Mouse (Mus musculus) neutrophil, adult 5-6 weeks (primary cell): ENCODE measurements around the gene Cc2d1a. TPM values are rescaled to one million over a fixed set of nuclear protein-coding genes. Genes with fewer than 3 reads are reported as not detected.

Experiments
- ATAC-seq: fragments of 151-379, 151-347 bp; 2 replicates; pipeline ENCODE4 v1.8.0; 2017; ENCODE audit warnings: mild to moderate bottlenecking, moderate TSS enrichment; ENCODE audit not compliant: insufficient number of reproducible peaks, poor library complexity, low FRiP score, severe bottlenecking; ENCODE audit errors: extremely low read depth
- total RNA-seq: library from RNA; stranded (forward); fragments of 200-1000 nt; gene quantifications from 2 replicates; pipeline ENCODE4 v1.2.3, GENCODE M21; 2017

Cc2d1a gene
- total RNA-seq, 1 experiment from 2014 or later = 17.7 TPM

DNA sequence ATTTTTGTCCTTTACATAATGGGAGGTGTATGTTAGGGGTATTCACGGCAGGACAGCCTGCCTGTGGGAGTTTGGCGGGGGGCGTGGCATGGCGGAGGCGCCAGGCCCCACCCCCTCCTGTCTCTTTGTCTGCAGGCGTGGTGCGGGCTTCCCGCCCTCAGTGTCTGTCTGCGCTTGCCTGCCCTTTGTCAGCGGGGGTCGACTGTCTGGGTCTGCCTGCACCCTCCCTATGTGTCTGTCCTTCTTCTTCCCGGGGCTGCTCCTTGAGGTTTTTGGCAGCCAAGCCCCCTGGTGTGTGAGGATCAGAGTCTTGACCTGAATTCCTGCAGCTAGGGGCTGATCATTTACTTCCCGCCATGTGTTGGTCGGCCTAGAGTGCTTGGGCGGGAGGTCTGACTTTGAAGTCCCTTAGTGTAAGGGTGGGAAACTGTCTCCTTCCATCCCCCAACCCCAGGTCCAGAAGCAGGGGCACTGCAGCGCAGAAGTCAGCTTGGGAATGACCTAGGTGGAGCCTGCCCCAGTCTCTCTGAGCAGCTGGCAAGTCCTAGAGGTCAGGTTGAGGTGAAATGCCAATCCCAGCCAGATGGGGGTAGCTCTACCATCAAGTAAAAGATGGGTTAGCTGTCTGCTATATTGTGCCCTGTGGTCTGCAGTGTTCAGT is 32.9 kb upstream of the Cc2d1a start:
- no peak for ATAC-seq

DNA sequence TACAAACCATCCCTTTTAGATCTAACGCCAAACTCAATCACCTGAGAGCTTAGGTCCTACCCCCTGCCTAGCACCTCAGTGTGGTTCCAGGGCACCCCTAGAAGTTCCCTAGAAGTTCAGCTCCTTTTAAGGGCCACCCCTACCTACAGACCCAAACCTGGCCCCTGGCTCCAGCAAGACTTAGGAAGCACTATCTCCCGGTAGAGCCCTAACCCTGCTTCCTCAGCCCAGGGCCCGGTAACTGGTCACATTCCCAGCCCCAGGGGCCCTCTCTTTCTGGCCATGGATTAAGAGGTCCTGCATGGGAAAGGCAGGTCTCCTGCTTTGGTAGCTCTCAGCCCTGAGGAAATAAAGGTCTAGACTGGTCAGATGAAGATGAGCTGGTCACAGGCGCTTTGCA is 32.2 kb upstream of the Cc2d1a start:
- ATAC-seq = no peak

DNA sequence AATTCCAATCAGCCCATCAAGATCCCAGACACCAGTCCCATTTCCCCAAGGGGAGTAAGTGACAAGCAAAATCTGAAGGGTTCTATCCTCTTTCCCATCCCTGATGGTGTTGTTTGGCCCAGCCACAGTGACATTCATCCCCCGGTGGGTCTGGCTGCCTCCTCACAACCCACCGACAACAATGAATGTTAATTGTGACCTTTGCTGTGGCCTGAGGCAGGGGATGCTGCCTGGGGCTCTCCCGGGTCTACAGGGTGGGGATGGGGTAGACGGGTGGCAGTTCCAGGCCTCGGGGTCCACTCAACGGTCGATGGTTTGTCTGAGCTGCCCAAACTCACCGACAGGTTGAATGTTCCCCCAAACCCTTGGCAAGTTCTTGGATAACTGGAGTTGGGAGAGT is 30.9 kb upstream of the Cc2d1a start:
- ATAC-seq = no peak

DNA sequence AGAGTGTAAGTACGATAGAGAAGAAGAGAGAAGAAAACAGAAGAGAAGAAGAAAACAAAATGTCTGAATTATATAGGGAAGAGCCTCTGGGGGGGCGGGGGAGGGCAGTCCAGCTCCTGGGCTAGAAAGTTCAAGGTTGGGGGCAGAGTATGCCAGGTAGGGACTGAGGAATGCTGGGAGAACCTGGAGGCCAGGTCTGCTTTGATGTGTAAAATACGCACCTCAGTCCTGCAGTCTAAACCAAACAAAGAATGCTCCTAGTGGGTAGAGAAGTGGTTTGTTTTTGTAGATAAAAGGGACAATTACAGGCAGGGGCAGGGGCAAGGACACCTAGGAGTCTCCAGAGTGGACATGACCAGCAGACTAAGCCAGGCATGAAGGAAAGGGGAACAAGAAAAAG is 29.7 kb upstream of the Cc2d1a start:
- ATAC-seq = no peak

DNA sequence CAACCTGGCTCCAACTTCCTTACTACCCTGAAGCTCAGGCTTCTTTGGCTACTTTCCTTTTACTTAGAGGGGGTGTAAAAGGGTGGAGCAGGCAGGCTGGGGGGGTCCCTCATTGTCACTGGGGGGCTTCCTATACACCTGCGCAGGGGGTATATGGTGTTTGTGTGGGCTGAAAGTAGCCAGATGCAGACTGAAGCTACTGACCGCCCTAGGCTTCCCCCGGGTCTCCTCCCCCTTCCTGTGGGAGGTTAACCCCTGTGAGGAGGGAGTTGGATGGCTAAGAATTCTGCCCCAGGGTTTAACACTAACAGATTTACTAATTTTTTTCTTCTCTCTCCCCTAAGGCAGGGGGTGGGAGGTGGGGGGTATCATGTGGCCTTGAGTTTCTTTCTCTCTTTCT is 28.8 kb upstream of the Cc2d1a start:
- no peak for ATAC-seq

DNA sequence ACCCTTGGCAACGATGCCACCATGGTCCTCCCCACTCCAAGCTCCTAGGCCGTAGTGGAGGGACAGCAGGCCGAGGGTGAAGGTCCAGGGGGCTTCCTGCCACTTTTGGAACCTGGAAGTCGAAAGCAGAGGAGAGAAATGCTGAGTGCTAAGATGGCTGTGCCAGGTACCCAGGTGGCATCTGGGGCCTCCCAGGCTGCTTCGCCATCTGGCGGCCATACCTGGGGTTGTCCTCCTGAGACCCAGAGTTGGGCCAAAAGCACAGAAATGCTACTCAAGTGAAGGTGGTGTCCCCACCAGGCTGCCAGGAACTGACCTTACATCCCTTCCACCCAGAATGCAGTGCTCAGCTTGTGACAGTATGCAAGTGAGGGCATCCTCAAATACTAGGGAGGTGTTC is 26.1 kb upstream of the Cc2d1a start:
- ATAC-seq = peak; percentile 43; the same call in 1 of the 2 replicates

DNA sequence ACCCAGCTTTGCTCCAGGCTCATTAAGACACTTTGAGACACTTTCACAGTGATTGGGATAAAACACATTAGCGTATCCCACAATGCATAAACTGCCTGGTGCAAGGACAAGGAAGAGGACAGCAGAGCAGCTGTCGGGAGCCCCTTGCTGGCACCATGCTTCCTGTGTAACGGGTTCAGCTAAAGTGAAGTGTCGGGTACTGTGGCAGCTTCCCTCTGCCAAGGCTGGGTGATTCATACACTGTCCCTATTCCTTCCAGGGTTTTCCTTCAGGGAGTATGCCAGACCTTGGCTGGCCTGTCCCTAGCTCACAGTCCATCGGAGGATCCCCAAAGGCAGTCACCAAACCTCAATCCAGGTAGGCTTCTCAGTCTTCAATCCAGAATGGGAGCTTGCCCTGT is 22.4 kb upstream of the Cc2d1a start:
- no peak for ATAC-seq

DNA sequence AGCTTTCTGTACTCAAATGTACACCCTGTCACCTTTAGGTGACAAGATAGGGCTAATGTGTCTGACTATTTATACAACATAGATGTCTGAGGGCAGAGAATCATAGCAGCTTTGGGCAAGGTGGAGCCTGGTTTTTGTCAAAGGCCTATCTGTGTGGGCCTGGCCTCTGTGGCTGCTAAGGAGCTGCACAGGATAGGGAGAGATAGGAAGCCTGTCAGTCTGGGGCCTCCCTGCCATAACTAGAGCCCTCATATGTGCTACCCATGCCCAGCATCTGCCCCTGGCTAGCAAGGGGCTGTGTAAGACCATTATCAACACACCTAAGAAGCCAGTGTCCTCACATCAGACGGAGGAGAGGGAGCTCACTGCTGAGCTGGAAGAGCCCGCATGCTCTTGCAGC is 20.0 kb upstream of the Cc2d1a start:
- no peak for ATAC-seq

DNA sequence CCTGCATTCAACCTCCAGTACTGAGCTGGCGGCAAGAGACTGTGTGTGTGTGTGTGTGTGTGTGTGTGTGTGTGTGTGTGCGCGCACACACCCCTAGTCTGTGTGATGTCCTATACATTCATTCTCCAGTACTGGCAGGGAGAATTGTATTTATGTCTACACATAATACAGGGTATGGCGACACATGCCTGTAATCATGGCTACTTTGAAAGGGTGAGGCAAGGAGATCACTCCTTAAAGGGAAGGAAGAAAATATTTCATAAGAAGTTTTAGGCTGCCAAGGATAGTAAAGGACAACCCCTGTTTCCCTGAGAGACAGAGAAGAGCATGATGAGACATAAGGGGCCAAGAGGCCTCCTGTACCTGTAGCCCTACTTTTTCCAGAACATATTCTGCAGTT is 9.9 kb upstream of the Cc2d1a start:
- no peak for ATAC-seq

DNA sequence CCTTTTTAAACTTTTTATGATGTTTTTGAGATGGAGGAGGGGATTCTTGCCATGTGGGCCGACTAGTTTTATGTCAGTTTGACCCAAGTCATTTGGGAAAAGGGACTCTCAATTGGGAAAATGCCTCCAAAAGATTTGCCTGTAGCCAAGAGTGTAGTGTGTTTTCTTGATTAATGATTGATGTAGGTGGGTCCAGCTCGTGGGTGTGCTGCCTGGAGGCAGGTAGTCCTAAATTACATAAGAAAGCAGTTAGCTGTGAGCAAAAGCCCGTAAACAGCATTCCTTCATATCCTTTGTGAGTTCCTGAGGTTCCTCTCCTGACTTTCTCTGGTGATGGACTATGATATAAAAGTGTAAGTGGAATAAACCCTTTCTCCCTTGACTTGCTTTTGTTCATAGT is 1.4 kb upstream of the Cc2d1a start:
- ATAC-seq = no peak

DNA sequence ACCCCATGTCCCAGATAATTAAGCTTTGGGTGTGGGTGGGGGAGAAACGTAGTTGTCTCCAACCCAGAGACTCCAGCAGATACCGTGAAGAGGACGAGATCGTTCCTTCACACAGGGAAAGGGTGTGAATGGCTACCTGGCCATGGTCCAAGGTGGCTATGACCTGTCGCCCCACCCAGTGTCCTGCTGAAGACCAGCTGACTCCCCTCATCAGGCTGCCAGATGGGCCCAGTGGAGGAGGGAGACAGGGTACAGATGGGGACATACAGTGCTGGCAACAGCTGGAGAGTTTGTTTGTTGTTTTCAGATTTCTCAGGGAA is 755 bp upstream of the Cc2d1a start:
- no peak for ATAC-seq

DNA sequence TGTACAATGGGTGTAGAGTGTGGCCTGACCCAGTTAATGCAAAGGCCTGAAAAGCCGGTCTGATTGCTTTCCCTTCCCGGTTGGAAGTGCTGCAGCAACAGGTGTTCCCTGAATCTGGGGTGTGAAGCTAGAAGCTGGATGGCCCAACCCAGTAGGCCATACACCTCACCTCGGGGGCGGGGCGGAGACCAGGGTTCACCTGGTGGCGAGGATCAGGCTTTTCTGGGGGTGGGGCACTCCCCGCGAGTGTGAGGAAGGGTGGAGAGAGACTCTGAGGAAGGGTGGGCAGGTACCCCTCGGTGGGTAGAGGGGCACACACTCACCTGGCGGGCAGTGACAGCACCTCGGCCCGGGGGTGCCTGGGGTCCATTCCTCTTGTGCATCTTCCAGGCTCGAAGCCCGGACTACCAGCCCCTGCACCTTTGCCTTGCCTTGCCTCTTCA is 391 bp downstream of the Cc2d1a start:
- ATAC-seq = no peak

DNA sequence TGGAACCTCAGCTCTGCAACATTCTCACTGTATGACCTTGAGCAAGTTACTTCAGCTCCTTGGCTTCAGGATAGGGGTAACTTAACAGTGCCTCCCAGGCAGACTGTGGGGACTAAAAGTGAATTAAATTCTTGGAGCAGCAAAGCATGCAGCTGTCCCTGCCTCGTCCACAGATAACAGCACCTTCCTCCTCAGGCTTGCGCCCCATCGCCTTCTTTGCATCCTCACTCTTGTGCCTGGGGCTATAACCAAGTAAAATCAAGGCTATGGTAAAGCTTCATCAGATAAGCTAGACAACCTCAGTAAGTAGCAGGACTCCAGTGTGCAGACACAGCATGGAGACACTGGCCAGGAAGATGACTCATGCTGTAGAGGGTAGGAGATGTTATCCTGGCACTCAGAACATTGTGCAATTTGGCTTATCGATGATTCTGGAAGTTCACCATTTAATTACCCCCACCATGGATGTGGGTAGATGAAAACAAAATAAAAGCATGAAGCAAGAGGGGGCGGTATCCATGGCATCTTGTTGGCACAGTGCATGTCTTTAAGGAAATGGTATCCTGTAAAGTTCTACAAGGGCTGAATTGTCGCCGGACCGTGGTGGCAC is 3.0 kb downstream of the Cc2d1a start:
- ATAC-seq = no peak

DNA sequence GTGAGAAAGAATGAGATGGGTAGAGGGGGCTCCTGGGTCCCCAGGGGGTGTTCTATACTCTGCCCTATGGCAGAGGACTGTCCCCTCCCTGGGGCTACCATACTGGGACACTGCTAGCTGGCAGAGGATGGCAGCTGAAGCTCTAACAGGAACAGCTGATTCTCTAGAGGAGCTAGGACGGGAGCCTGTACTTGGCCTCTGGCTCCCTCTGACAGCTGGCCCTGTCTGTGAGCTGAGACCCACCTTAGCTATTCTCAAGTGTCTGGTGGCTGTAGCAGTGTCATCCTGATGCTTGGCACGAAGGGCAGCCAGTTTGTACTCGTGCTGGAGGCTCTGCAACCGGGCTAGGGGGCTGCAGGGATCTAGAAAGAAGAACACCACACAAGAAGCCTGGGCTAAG is 6.9 kb downstream of the Cc2d1a start:
- ATAC-seq = no peak

DNA sequence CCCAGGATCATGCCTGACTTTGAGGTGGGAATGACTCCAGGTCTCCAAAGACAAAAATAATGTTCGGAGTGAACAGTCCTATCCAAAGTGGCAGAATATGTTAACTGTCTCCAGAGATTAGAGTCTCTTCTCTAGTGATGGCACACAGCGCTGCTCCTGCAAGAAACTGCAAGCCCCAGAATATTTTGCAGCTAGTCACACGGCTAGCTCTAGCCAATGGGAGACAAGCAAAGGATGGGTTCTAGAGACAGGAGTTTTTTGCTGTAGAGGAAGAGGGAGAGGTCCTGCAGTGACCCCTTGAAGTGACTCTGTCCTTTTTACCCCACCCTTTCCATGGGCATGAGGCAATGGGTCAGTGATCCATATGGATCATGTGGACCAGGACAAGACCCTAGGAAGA is 9.9 kb downstream of the Cc2d1a start:
- ATAC-seq = no peak

DNA sequence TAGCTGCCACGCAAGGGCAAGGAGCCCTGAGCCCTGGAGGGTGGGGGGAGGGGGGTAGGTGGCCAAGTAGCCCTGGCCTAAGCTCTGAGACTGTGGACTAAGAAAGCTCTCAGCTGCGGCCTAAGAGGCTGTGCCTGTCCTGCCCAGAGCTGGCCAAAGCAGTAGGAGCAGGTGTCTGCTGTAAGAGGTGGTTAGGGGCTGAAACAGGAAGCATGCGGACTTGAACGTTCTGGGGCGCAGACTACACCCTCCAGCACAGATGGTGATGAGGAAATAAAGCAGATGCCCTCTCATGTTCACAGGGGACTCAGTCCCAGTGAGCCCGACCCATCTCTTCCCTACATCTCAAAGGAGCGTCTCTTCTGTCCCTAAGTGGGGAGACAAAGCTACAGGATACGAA is 15.5 kb downstream of the Cc2d1a start:
- ATAC-seq = no peak

DNA sequence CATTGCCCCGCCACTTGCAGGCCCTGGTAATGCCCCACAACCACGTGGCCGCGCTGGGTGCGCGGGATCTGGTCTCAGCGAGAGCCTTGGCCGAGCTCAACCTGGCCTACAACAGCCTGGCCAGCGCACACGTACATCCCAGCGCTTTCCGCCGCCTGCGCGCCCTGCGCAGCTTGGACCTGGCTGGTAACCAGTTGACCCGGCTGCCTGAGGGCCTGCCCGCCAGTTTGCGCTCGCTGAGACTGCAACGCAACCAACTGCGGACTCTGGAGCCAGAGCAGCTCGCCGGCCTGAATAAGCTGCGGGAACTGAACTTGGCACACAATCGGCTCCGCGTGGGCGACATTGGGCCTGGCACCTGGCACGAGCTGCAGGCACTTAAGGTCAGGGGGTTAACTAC is 16.9 kb downstream of the Cc2d1a start:
- no peak for ATAC-seq

DNA sequence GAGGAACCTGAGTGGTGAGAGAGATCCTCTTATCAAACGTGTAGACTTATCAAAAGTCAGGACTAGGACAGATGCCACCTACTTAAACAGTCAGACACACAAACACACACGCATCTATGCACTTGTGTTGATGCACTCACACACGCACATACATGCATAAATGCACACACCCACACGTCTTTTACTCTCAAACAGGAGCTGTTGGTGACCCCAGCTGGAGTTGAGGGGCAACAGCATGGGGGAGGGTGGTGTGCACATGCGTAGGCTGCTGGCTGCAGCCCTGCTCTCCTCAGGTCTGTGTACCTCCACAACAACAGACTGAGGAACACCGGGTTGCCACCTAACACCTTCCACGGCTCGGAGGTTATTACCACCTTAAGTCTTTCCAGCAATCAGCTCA is 19.5 kb downstream of the Cc2d1a start:
- ATAC-seq = no peak

DNA sequence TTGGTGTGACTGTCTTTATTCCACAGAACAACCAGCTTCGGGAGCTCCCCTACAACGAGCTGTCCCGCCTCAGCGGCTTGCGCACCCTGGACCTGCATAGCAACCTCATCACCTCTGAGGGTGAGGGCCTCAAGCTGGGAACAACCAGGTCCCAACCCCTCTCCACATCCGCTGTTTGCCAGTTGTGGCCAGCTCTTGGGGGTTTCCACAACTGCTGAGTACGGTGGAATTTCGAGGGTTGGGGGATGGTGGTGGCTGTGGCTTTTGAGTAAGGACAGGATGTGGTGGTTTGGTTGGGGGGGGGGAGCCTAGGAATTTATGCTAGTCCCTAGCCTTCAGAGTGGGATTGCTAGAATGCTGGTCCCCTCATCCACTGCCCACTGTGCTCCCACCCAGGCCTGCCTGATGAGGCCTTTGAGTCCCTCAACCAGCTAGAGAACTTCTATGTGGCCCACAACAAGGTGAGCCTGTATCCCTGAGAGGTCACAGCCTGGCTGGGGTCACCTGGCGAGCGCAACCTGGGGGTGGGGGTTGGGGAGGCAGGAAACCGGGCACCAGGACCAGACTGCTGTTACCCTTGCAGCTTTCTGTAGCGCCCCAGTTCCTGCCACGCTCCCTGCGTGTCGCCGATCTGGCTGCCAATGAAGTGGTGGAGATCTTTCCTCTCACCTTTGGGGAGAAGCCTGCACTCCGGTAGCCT is 20.4 kb downstream of the Cc2d1a start:
- ATAC-seq = no peak

DNA sequence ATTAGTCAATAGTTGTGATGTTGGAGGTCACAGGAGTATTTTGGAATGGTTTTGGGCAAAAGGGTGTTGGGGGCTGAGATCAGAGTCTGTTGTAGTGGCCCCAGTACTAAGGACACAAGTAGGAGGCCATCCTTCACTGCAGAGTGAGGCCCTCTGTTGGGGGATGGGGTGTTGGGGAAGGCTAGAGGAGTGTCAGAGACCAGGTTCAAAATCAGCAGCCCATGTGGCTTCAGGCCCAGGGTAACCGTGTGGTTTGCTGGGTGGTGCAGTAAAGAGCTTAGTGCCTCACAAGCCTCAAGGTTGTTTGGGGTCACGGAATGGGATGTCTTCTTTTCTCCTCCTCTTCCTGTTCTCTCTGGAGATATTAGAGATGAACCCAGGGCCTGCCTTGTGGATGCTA is 21.0 kb downstream of the Cc2d1a start:
- no peak for ATAC-seq

DNA sequence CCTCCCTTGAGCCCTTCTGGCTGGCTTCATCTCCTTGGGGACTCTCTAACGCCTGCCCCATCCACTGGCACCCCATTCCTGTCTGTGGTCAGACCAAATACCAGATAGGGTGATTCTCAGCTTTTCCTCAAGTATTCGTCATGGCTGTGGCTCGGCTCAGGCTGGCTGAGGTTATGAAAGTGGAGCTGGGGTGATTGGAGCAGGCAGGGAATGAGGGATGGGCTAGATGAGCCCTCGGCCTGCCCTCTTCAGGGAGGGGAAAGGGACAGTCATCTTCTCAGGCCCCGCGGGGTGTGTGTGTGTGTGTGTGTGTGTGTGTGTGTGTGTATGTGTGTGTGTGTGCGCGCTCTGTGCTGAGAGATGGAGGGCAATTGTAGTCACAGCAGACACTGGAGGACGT is 22.1 kb downstream of the Cc2d1a start, which contains the start of gene Podnl1:
Gene Podnl1, plus strand, starts transcription at position 334 of the 400 bp plus-strand sequence.
- no peak for ATAC-seq
